Mouse (Mus musculus): ENCODE results near the gene Slc22a14. TPM values are rescaled to one million over a fixed set of nuclear protein-coding genes. Genes with fewer than 3 reads are reported as not detected.
"Not testable (repeated sequence)": the region's sequence is repeated elsewhere in the genome, so short reads cannot be mapped to it uniquely, and the experiment has no call there.

Gene Slc22a14
- polyA plus RNA-seq, 1 experiment from 2014 or later: not detected

GRCm38 (mm10) chr9:119268120-119268519, 97.2 kb downstream of the Slc22a14 start:
- ATAC-seq (replicated peaks; ENCODE audit: low FRiP score): no peak
- WGBS: 92% methylated on average over 6 of the region's 6 CpGs
- H3K27me3 ChIP-seq (replicated peaks; ENCODE audit: control insufficient read depth, insufficient read depth, low read length): no peaks in the 10 kb centered on the region
- no peaks in the 10 kb centered on the region for H3K4me1 ChIP-seq (replicated peaks; ENCODE audit: control insufficient read depth, insufficient read depth, low read length)
- no peak for DNase-seq (ENCODE audit: low spot score)
- H3K9me3 ChIP-seq (ENCODE audit: control insufficient read depth, low read length): no peaks in the 10 kb centered on the region
- no peak overlapping the region for H3K4me3 ChIP-seq (ENCODE audit: low read depth, low read length)
- no peak overlapping the region for H3K27ac ChIP-seq (ENCODE audit: low read depth, low read length)
- no peak overlapping the region for H3K9ac ChIP-seq (ENCODE audit: low read depth, low read length)
- peaks cover 13% of the 10 kb centered on the region for H3K36me3 ChIP-seq (ENCODE audit: control insufficient read depth, insufficient read depth, low read length)
- H3K4me2 ChIP-seq: no peak overlapping the region

- WGBS: 89% methylated on average over 5 of the region's 5 CpGs
- not testable (repeated sequence) for DNase-seq (ENCODE audit: low spot score); H3K9me3 ChIP-seq (ENCODE audit: control insufficient read depth, low read length); H3K4me3 ChIP-seq (ENCODE audit: low read depth, low read length); H3K4me1 ChIP-seq (replicated peaks; ENCODE audit: control insufficient read depth, insufficient read depth, low read length); H3K4me2 ChIP-seq; H3K27ac ChIP-seq (ENCODE audit: low read depth, low read length); ATAC-seq (replicated peaks; ENCODE audit: low FRiP score); H3K27me3 ChIP-seq (replicated peaks; ENCODE audit: control insufficient read depth, insufficient read depth, low read length); H3K9ac ChIP-seq (ENCODE audit: low read depth, low read length)
- H3K36me3 ChIP-seq (ENCODE audit: control insufficient read depth, insufficient read depth, low read length): peaks cover 16% of the 10 kb centered on the region
These were observed 99.3 kb downstream of the Slc22a14 start for GRCm38 (mm10) chr9:119266121-119266395.

DNA sequence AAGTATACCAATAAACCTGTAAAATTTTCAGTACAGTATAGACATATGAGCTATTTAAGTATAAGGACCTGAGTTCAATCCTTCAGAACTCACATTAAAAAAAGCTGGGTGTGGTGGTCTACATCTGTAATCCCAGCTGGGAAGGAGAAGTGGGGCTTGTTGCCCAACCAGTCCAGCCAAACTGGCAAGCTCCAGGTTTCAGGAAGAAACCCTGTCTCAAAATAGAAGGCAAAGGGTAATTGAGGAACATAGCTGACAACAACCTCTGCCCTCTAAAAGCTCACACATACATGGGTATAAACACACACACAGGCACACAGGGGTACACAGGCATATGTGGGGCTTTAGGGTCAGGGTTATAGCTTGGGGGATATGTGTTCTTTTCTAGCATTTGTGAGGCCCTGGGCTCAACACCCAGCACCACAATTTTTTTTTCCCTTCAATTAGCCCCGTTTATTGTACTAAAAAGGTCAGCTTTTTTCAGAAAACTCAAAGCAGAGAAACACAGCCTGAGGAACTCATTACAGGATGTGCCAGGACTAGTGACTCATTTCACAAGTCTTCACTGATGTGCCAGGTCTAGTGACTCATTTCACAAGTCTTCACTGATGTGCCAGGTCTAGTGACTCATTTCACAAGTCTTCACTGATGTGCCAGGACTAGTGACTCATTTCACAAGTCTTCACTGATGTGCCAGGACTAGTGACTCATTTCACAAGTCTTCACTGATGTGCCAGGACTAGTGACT, 99.8 kb downstream of the Slc22a14 start:
- not testable (repeated sequence) for H3K4me1 ChIP-seq (replicated peaks; ENCODE audit: control insufficient read depth, insufficient read depth, low read length); H3K4me2 ChIP-seq; DNase-seq (ENCODE audit: low spot score); ATAC-seq (replicated peaks; ENCODE audit: low FRiP score); H3K27me3 ChIP-seq (replicated peaks; ENCODE audit: control insufficient read depth, insufficient read depth, low read length); H3K27ac ChIP-seq (ENCODE audit: low read depth, low read length); H3K4me3 ChIP-seq (ENCODE audit: low read depth, low read length); H3K9me3 ChIP-seq (ENCODE audit: control insufficient read depth, low read length); H3K9ac ChIP-seq (ENCODE audit: low read depth, low read length)
- WGBS: 74% methylated on average over 1 of the region's 1 CpGs
- peaks cover 16% of the 10 kb centered on the region for H3K36me3 ChIP-seq (ENCODE audit: control insufficient read depth, insufficient read depth, low read length)

DNA sequence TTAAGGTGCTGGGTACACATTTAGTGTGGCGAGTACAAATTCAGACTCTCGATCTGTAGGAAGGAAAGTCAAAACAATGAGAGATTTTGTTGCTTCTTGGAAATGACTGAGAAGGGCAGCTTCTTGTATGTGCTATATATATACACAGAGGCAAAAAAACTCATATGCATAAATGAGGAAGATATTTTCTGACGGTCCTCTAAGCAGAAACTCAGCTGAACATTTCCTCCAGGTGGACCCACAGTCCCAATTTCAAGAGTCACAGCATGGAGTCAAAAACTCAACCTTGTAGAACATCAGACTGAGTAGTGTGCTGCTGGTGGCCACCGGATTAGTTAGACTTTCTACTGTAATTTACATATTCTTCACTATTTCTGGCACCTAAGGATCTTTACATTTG, 102.3 kb downstream of the Slc22a14 start:
- Histone ChIP-seq H3K9ac (ENCODE audit: low read depth, low read length) (no peak overlapping the region), H3K9me3 (ENCODE audit: control insufficient read depth, low read length) (no peaks in the 10 kb centered on the region), H3K36me3 (ENCODE audit: control insufficient read depth, insufficient read depth, low read length) (peaks cover 12% of the 10 kb centered on the region), H3K27ac (ENCODE audit: low read depth, low read length) (no peak overlapping the region), H3K27me3 (replicated peaks; ENCODE audit: control insufficient read depth, insufficient read depth, low read length) (no peaks in the 10 kb centered on the region), H3K4me2 (no peak overlapping the region), H3K4me1 (replicated peaks; ENCODE audit: control insufficient read depth, insufficient read depth, low read length) (no peaks in the 10 kb centered on the region), H3K4me3 (ENCODE audit: low read depth, low read length) (no peak overlapping the region)
- no peak for ATAC-seq (replicated peaks; ENCODE audit: low FRiP score)
- 85% methylated on average over 4 of the region's 4 CpGs for WGBS
- no peak for DNase-seq (ENCODE audit: low spot score)

- WGBS: 97% methylated on average over 2 of the region's 2 CpGs
- Histone ChIP-seq H3K27ac (ENCODE audit: low read depth, low read length) (no peak overlapping the region), H3K9ac (ENCODE audit: low read depth, low read length) (no peak overlapping the region), H3K36me3 (ENCODE audit: control insufficient read depth, insufficient read depth, low read length) (peaks cover 10% of the 10 kb centered on the region), H3K4me3 (ENCODE audit: low read depth, low read length) (no peak overlapping the region), H3K4me1 (replicated peaks; ENCODE audit: control insufficient read depth, insufficient read depth, low read length) (no peaks in the 10 kb centered on the region), H3K27me3 (replicated peaks; ENCODE audit: control insufficient read depth, insufficient read depth, low read length) (no peaks in the 10 kb centered on the region), H3K4me2 (no peak overlapping the region), H3K9me3 (ENCODE audit: control insufficient read depth, low read length) (no peaks in the 10 kb centered on the region)
- no peak for DNase-seq (ENCODE audit: low spot score)
- no peak for ATAC-seq (replicated peaks; ENCODE audit: low FRiP score)
These were observed 104.5 kb downstream of the Slc22a14 start for GRCm38 (mm10) chr9:119260825-119261224.

- Histone ChIP-seq H3K9me3 (ENCODE audit: control insufficient read depth, low read length) (no peaks in the 10 kb centered on the region), H3K27me3 (replicated peaks; ENCODE audit: control insufficient read depth, insufficient read depth, low read length) (no peaks in the 10 kb centered on the region), H3K36me3 (ENCODE audit: control insufficient read depth, insufficient read depth, low read length) (peaks cover 10% of the 10 kb centered on the region), H3K4me3 (ENCODE audit: low read depth, low read length) (no peak overlapping the region), H3K4me1 (replicated peaks; ENCODE audit: control insufficient read depth, insufficient read depth, low read length) (no peaks in the 10 kb centered on the region), H3K27ac (ENCODE audit: low read depth, low read length) (no peak overlapping the region), H3K4me2 (no peak overlapping the region), H3K9ac (ENCODE audit: low read depth, low read length) (no peak overlapping the region)
- ATAC-seq (replicated peaks; ENCODE audit: low FRiP score) (no peak), DNase-seq (ENCODE audit: low spot score) (no peak)
- 97% methylated on average over 2 of the region's 2 CpGs for WGBS
These were observed 106.6 kb downstream of the Slc22a14 start for GRCm38 (mm10) chr9:119258785-119259184.

GRCm38 (mm10) chr9:119258128-119258527, 107.2 kb downstream of the Slc22a14 start:
- no peaks in the 10 kb centered on the region for H3K27me3 ChIP-seq (replicated peaks; ENCODE audit: control insufficient read depth, insufficient read depth, low read length)
- H3K27ac ChIP-seq (ENCODE audit: low read depth, low read length): no peak overlapping the region
- no peak overlapping the region for H3K4me3 ChIP-seq (ENCODE audit: low read depth, low read length)
- H3K9me3 ChIP-seq (ENCODE audit: control insufficient read depth, low read length): no peaks in the 10 kb centered on the region
- DNase-seq (ENCODE audit: low spot score) (no peak), ATAC-seq (replicated peaks; ENCODE audit: low FRiP score) (no peak)
- H3K36me3 ChIP-seq (ENCODE audit: control insufficient read depth, insufficient read depth, low read length): peaks cover 8% of the 10 kb centered on the region
- H3K9ac ChIP-seq (ENCODE audit: low read depth, low read length): no peak overlapping the region
- no peak overlapping the region for H3K4me2 ChIP-seq
- no peaks in the 10 kb centered on the region for H3K4me1 ChIP-seq (replicated peaks; ENCODE audit: control insufficient read depth, insufficient read depth, low read length)
- 69% methylated on average over 5 of the region's 5 CpGs for WGBS

- Histone ChIP-seq H3K36me3 (ENCODE audit: control insufficient read depth, insufficient read depth, low read length) (peaks cover 5% of the 10 kb centered on the region), H3K27me3 (replicated peaks; ENCODE audit: control insufficient read depth, insufficient read depth, low read length) (no peaks in the 10 kb centered on the region), H3K9me3 (ENCODE audit: control insufficient read depth, low read length) (no peaks in the 10 kb centered on the region), H3K9ac (ENCODE audit: low read depth, low read length) (no peak overlapping the region), H3K4me2 (no peak overlapping the region), H3K4me1 (replicated peaks; ENCODE audit: control insufficient read depth, insufficient read depth, low read length) (no peaks in the 10 kb centered on the region), H3K4me3 (ENCODE audit: low read depth, low read length) (no peak overlapping the region), H3K27ac (ENCODE audit: low read depth, low read length) (no peak overlapping the region)
- DNase-seq (ENCODE audit: low spot score) (no peak), ATAC-seq (replicated peaks; ENCODE audit: low FRiP score) (no peak)
- WGBS: 96% methylated on average over 12 of the region's 12 CpGs
These were observed 109.2 kb downstream of the Slc22a14 start for GRCm38 (mm10) chr9:119256161-119256560.

DNA sequence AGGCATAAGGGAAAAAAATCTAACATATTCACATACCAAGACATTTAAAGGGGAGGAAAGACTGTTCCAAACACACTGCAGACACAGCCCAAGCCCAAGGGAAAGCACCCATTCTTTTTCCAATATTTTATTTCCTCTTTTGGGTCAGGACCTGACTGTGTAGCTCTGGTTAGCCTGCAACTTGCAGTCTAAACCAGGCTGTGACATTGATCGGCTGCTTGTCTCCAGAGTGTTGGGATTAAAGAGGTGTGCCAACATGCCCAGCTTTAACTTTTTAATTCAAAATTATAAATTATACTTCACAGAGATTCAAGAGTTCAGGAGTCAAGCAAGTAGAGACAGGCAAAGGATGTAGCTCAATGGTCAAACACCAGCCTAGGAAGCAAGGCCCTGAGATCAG, 110.3 kb downstream of the Slc22a14 start:
- DNase-seq (ENCODE audit: low spot score) (no peak), ATAC-seq (replicated peaks; ENCODE audit: low FRiP score) (no peak)
- Histone ChIP-seq H3K4me1 (replicated peaks; ENCODE audit: control insufficient read depth, insufficient read depth, low read length) (no peaks in the 10 kb centered on the region), H3K27ac (ENCODE audit: low read depth, low read length) (no peak overlapping the region), H3K4me2 (no peak overlapping the region), H3K36me3 (ENCODE audit: control insufficient read depth, insufficient read depth, low read length) (peaks cover 3% of the 10 kb centered on the region), H3K4me3 (ENCODE audit: low read depth, low read length) (no peak overlapping the region), H3K27me3 (replicated peaks; ENCODE audit: control insufficient read depth, insufficient read depth, low read length) (no peaks in the 10 kb centered on the region), H3K9me3 (ENCODE audit: control insufficient read depth, low read length) (no peaks in the 10 kb centered on the region), H3K9ac (ENCODE audit: low read depth, low read length) (no peak overlapping the region)
- WGBS: 95% methylated on average over 1 of the region's 1 CpGs

Data from liver, embryonic 11.5 days (tissue).